Mouse (Mus musculus) kidney, embryonic 15.5 days (tissue): Measurements from ENCODE around the gene 1600012H06Rik. TPM values are rescaled to one million over a fixed set of nuclear protein-coding genes. Genes with fewer than 3 reads are reported as not detected.
"Not testable (repeated sequence)": the region's sequence is repeated elsewhere in the genome, so short reads cannot be mapped to it uniquely, and the experiment has no call there.

Experiments used
- ATAC-seq: fragments of 200-750 bp; cut with Nextera tagmentation; replicated peaks from 2 replicates; pipeline ENCODE4 v1.8.0; 2017; ENCODE audit warnings: moderate TSS enrichment; ENCODE audit not compliant: low FRiP score
- H3K27ac ChIP-seq: fragments of 300-500 bp; sonication (generic); 2 replicates; pipeline ENCODE4 v1.5.1; 2015; ENCODE audit warnings: mild to moderate bottlenecking, inconsistent platforms
- H3K27me3 ChIP-seq: fragments of 300-500 bp; sonication (generic); 2 replicates; pipeline ENCODE4 v1.6.1; 2015; ENCODE audit warnings: inconsistent platforms
- H3K36me3 ChIP-seq: fragments of 300-500 bp; sonication (generic); 2 replicates; pipeline ENCODE4 v1.6.1; 2015; ENCODE audit warnings: inconsistent platforms
- H3K4me1 ChIP-seq: fragments of 300-500 bp; sonication (generic); 2 replicates; pipeline ENCODE4 v1.6.1; 2015; ENCODE audit warnings: inconsistent platforms
- H3K4me2 ChIP-seq: fragments of 300-500 bp; sonication (generic); 2 replicates; pipeline ENCODE4 v1.6.1; 2015; ENCODE audit warnings: moderate library complexity, mild to moderate bottlenecking, inconsistent platforms
- H3K4me3 ChIP-seq: fragments of 300-500 bp; sonication (generic); replicated peaks from 2 replicates; pipeline ENCODE4 v1.5.1; 2015; ENCODE audit warnings: mild to moderate bottlenecking, inconsistent platforms
- H3K9ac ChIP-seq: fragments of 300-500 bp; sonication (generic); 2 replicates; pipeline ENCODE4 v1.6.1; 2015; ENCODE audit warnings: mild to moderate bottlenecking, inconsistent platforms
- H3K9me3 ChIP-seq: fragments of 300-500 bp; sonication (generic); replicated peaks from 2 replicates; pipeline ENCODE4 v1.6.1; 2016; ENCODE audit warnings: inconsistent platforms
- WGBS: fragments of 180-500 bp; shearing (Covaris S2); methylation state at CpG from one replicate; pipeline ENCODE4 v1.1.7; 2015; ENCODE audit warnings: mixed read lengths; 5-methylcytosine and 5-hydroxymethylcytosine counted together
- polyA plus RNA-seq: library from polyadenylated mRNA; unstranded; fragments of >200 nt; fragmentation: Nextera tagmentation; extraction: Ambion mirVana; gene quantifications from 2 replicates; pipeline ENCODE4 v1.2.1, GENCODE M21; 2015

Gene 1600012H06Rik
- polyA plus RNA-seq, 1 experiment from 2014 or later: 34.7 TPM

GRCm38 (mm10) chr17:14949161-14949827 lies 6.3 kb downstream of the 1600012H06Rik start:
- no peak for ATAC-seq
- H3K36me3 ChIP-seq: peaks cover 80% of the 10 kb centered on the region
- H3K27ac ChIP-seq: no peak overlapping the region
- H3K9ac ChIP-seq: no peak overlapping the region
- H3K9me3 ChIP-seq: no peaks in the 10 kb centered on the region
- no peak overlapping the region for H3K4me3 ChIP-seq
- 88% methylated on average over 7 of the region's 7 CpGs for WGBS
- H3K4me1 ChIP-seq: peaks cover 9% of the 10 kb centered on the region
- H3K27me3 ChIP-seq: no peaks in the 10 kb centered on the region
- H3K4me2 ChIP-seq: no peak overlapping the region

- WGBS: 82% methylated on average over 8 of the region's 8 CpGs
- no peak overlapping the region for H3K9ac ChIP-seq
- H3K4me3 ChIP-seq: no peak overlapping the region
- no peak overlapping the region for H3K4me2 ChIP-seq
- H3K9me3 ChIP-seq: no peaks in the 10 kb centered on the region
- no peak for ATAC-seq
- no peaks in the 10 kb centered on the region for H3K27me3 ChIP-seq
- no peak overlapping the region for H3K27ac ChIP-seq
- H3K4me1 ChIP-seq: no peaks in the 10 kb centered on the region
- H3K36me3 ChIP-seq: peaks cover 74% of the 10 kb centered on the region
Measured at GRCm38 (mm10) chr17:14953452-14953851, 10.5 kb downstream of the 1600012H06Rik start.

GRCm38 (mm10) chr17:14958686-14959327 lies 15.8 kb downstream of the 1600012H06Rik start:
- no peaks in the 10 kb centered on the region for H3K27me3 ChIP-seq
- 89% methylated on average over 5 of the region's 5 CpGs for WGBS
- no peak overlapping the region for H3K4me2 ChIP-seq
- ATAC-seq: no peak
- H3K4me1 ChIP-seq: peaks cover 8% of the 10 kb centered on the region
- H3K27ac ChIP-seq: no peak overlapping the region
- no peaks in the 10 kb centered on the region for H3K9me3 ChIP-seq
- peaks cover 29% of the 10 kb centered on the region for H3K36me3 ChIP-seq
- H3K9ac ChIP-seq: no peak overlapping the region
- H3K4me3 ChIP-seq: no peak overlapping the region

GRCm38 (mm10) chr17:14959979-14960378 lies 17.0 kb downstream of the 1600012H06Rik start:
- Histone ChIP-seq H3K27me3 (no peaks in the 10 kb centered on the region), H3K9me3 (no peaks in the 10 kb centered on the region), H3K36me3 (peaks cover 17% of the 10 kb centered on the region), H3K4me2 (peak overlapping the region; percentile 80), H3K4me1 (peaks cover 8% of the 10 kb centered on the region), H3K4me3 (peak overlapping the region; percentile 33), H3K27ac (no peak overlapping the region), H3K9ac (0 out of 2 replicates have a peak overlapping the region, but pooled peaks have one; percentile 23)
- ATAC-seq: no peak
- WGBS: 22% methylated on average over 3 of the region's 3 CpGs

GRCm38 (mm10) chr17:14960520-14960919 lies 17.5 kb downstream of the 1600012H06Rik start:
- WGBS: under 1% methylated on average over 21 of the region's 23 CpGs
- Histone ChIP-seq H3K9me3 (no peaks in the 10 kb centered on the region), H3K4me3 (peak overlapping the region; percentile 78), H3K9ac (peak overlapping the region; percentile 58), H3K4me1 (peaks cover 8% of the 10 kb centered on the region), H3K27me3 (no peaks in the 10 kb centered on the region), H3K36me3 (peaks cover 16% of the 10 kb centered on the region), H3K4me2 (peak overlapping the region; percentile 80), H3K27ac (no peak overlapping the region; the same call in 1 of the 2 replicates)
- peak; percentile 28 for ATAC-seq

GRCm38 (mm10) chr17:14960951-14961556 lies 18.1 kb downstream of the 1600012H06Rik start, which contains the start of gene Phf10:
TSS of gene Phf10 (minus strand) at chr17:14961273.
- not testable (repeated sequence) for H3K9me3 ChIP-seq, H3K27me3 ChIP-seq, H3K4me1 ChIP-seq
- ATAC-seq: peak; percentile 86
- peak within 1 kb of the TSS; percentile 58 for H3K9ac ChIP-seq
- H3K4me2 ChIP-seq: peak within 1 kb of the TSS; percentile 80
- peaks cover 16% of the 10 kb centered on the region for H3K36me3 ChIP-seq
- H3K4me3 ChIP-seq: peak within 1 kb of the TSS; percentile 78
- under 1% methylated on average over 46 of the region's 100 CpGs for WGBS
- H3K27ac ChIP-seq: peak within 1 kb of the TSS; percentile 82

- H3K4me3 ChIP-seq, H3K9ac ChIP-seq, H3K4me1 ChIP-seq, H3K27ac ChIP-seq, H3K4me2 ChIP-seq, H3K27me3 ChIP-seq, H3K9me3 ChIP-seq: not testable (repeated sequence)
- ATAC-seq: peak; percentile 92
- WGBS: no CpG with 5 or more reads among the region's 44 CpGs
- H3K36me3 ChIP-seq: peaks cover 13% of the 10 kb centered on the region
Measured at GRCm38 (mm10) chr17:14961557-14962154, 18.7 kb downstream of the 1600012H06Rik start.

- H3K9me3 ChIP-seq, H3K4me2 ChIP-seq, ATAC-seq, H3K4me1 ChIP-seq, H3K4me3 ChIP-seq, H3K27me3 ChIP-seq, H3K27ac ChIP-seq, H3K36me3 ChIP-seq, H3K9ac ChIP-seq: not testable (repeated sequence)
- whole genome bisulfite sequencing: no CpG with 5 or more reads among the region's 6 CpGs
Measured at GRCm38 (mm10) chr17:14968373-14968913, 25.5 kb downstream of the 1600012H06Rik start.

- not testable (repeated sequence) for H3K36me3 ChIP-seq, H3K9me3 ChIP-seq, H3K4me1 ChIP-seq, H3K27ac ChIP-seq, H3K9ac ChIP-seq, H3K4me2 ChIP-seq, H3K27me3 ChIP-seq
- WGBS: under 1% methylated on average over 4 of the region's 7 CpGs
- ATAC-seq: peak; percentile 33
- H3K4me3 ChIP-seq: 0 out of 2 replicates have a peak overlapping the region, but pooled peaks have one; percentile 17
Measured at GRCm38 (mm10) chr17:14977718-14978361, 34.9 kb downstream of the 1600012H06Rik start.

GRCm38 (mm10) chr17:14978362-14979038 lies 35.5 kb downstream of the 1600012H06Rik start, which contains the start of the genes 9030025P20Rik and Gm3417:
TSS of gene 9030025P20Rik (plus strand) at chr17:14978468.
TSS of gene Gm3417 (minus strand) at chr17:14978790.
- H3K4me2 ChIP-seq, H3K36me3 ChIP-seq, H3K27me3 ChIP-seq, H3K27ac ChIP-seq, H3K9me3 ChIP-seq, H3K4me1 ChIP-seq, H3K9ac ChIP-seq: not testable (repeated sequence)
- WGBS: no CpG with 5 or more reads among the region's 60 CpGs
- H3K4me3 ChIP-seq: 0 out of 2 replicates have a peak within 1 kb of the TSS, but pooled peaks have one; percentile 17
- peak; percentile 98 for ATAC-seq

- not testable (repeated sequence) for ATAC-seq, H3K27ac ChIP-seq, H3K9ac ChIP-seq, H3K4me3 ChIP-seq, H3K27me3 ChIP-seq, H3K4me1 ChIP-seq, H3K36me3 ChIP-seq, H3K9me3 ChIP-seq, H3K4me2 ChIP-seq
- WGBS: 89% methylated on average over 4 of the region's 5 CpGs
Measured at GRCm38 (mm10) chr17:14990116-14990702, 47.2 kb downstream of the 1600012H06Rik start.
